ENCODE assay signal across 21 mouse cellular contexts in the genomic region with DNA sequence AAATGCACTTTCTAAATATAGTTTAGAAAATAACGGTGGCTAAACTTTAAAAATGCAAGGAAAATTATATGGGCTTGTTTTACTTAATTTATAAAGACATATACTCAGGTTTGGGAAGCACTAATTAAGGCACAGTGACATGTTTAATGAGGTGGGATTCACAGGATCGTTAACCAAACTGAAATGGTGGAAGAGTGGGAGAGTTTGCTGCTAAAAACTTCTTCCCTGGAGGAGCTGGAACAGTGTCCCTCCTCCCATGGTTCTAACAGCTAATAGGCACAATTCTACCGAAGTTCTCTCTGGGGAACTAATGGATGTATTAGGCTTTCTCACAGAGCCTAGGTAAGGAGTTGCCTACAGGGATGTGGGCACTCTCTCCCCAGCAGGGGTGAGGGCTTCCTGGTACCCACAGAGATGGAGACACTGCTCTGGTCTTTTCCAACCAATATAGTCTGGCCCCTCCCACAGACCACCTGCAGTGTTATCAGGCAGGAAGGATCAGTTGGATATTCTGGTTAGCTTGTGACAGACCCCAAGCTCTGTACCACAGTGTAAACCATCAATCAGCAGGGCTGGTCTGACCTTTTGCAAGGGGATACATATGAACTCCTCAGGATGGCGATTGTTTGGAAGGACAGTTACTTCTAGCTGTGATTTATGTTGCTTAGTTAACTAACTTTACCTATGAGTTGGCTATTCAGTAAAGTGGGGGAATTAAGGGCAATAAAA.
"Had no signal": no experiment of that assay in that cellular context is flagged by ENCODE, and none has a peak within 500 bp of the region (broad histone marks: within the 10 kb centered on the region; RNA-seq: fewer than 3 reads in every experiment).

No protein-coding gene starts in this region.

- DNase-seq: kidney, postnatal 10 days; kidney, postnatal 36 days; left cerebral cortex, postnatal 4 days; lung, adult 2 months; lung, postnatal 14 days; lung, postnatal 4 days; right cerebral cortex, adult 18-20 months; right cerebral cortex, postnatal 14 days; right cerebral cortex, postnatal 4 days; thymus, adult 2 months; thymus, postnatal 14 days; thymus, postnatal 4 days had no signal

- H3K4me1 ChIP-seq: limb, embryonic 15.5 days; liver, embryonic 15.5 days; midbrain, embryonic 12.5 days; midbrain, embryonic 15.5 days; neural tube, embryonic 13.5 days had no signal

- H3K27me3 ChIP-seq: limb, embryonic 15.5 days; liver, embryonic 15.5 days; midbrain, embryonic 12.5 days; midbrain, embryonic 15.5 days; neural tube, embryonic 13.5 days had no signal

- H3K9ac ChIP-seq: limb, embryonic 15.5 days; liver, embryonic 15.5 days; midbrain, embryonic 12.5 days; midbrain, embryonic 15.5 days; neural tube, embryonic 13.5 days had no signal

- H3K4me2 ChIP-seq: limb, embryonic 15.5 days; liver, embryonic 11.5 days; liver, embryonic 15.5 days; midbrain, embryonic 12.5 days; midbrain, embryonic 15.5 days; neural tube, embryonic 13.5 days had no signal

- H3K27ac ChIP-seq: limb, embryonic 15.5 days; liver, embryonic 15.5 days; midbrain, embryonic 12.5 days; midbrain, embryonic 15.5 days; neural tube, embryonic 13.5 days; stomach, postnatal 0 days had no signal

- H3K36me3 ChIP-seq: limb, embryonic 15.5 days; liver, embryonic 15.5 days; midbrain, embryonic 12.5 days; midbrain, embryonic 15.5 days; neural tube, embryonic 13.5 days had no signal

- ATAC-seq: intestine, postnatal 0 days; midbrain, embryonic 15.5 days had no signal

- H3K9me3 ChIP-seq: limb, embryonic 15.5 days; liver, embryonic 15.5 days; midbrain, embryonic 12.5 days; midbrain, embryonic 15.5 days; neural tube, embryonic 13.5 days had no signal

- H3K4me3 ChIP-seq: limb, embryonic 15.5 days; liver, embryonic 15.5 days; midbrain, embryonic 12.5 days; midbrain, embryonic 15.5 days; myocyte; neural tube, embryonic 13.5 days had no signal
